Mouse (Mus musculus): ENCODE results near the gene Hap1.
A peak's percentile ranks its signal among the peaks of the same experiment; 100 is the strongest.
"Not testable (repeated sequence)": the region's sequence is repeated elsewhere in the genome, so short reads cannot be mapped to it uniquely, and the experiment has no call there.

The Hap1 gene

DNA sequence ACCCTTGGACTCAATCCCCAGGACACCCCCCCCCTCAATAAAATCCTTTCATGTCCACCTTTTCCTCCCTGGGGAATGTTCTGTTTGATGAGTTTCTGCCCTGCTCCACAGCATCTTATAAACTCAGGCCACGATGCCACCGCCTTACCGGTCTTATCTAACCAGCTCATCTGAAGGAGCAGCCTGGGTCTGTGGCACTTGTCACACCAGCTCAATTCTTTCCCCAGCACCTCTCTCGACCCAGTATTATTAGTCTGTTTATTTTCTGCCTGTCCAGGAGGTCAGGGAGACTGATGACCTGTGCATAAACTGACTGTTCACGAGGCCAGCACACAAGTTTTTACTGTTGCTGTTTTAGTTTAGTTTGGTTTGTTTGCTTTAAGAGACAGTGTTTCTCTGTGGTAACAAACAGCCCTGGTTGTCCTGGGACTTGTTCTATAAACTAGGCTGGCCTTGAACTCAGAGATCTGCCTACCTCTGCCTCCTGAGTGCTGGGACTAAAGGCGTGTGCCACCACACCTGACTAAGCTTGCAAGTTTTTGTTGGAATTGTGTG is 38.0 kb downstream of the Hap1 start:
- DNase-seq, result no peak

DNA sequence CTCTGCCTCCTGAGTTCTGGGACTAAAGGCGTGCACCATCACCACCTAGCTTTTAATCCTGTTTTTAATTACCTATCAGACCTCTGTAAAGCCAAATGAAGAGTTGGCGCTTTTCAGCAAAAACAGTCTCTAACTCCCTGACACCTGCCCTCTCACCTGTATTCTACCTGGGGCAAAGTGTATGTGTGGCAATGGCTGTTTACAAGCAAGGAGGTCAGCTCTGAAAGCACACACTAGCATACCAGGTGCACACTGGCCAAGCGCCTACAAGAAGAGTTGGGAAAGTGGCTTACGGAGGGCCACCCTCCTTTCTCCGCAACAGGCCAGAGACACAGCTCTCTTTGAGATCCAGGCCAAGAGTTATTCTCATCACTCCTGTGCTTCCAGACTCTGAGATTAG is 40.5 kb downstream of the Hap1 start:
- no peak for DNase-seq

DNA sequence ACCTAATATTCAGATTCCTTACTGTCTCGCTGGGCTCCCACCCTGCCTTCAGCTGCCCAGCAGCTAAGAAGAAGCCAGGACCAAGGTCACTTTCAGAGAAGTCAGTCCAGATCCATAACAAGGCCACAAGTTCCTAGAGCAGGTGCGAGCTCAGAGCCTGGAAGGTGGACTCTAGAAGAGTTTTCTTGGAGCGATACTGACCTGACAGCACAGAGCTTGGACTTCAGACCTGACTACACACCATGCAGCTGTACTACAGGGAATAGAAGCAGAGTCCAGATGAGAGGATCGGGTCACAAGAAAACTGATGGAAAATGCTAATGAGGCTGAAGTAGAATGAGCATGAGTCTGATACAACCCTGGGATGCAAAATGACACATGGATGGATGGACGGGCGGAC is 42.5 kb downstream of the Hap1 start:
- no peak for DNase-seq

DNA sequence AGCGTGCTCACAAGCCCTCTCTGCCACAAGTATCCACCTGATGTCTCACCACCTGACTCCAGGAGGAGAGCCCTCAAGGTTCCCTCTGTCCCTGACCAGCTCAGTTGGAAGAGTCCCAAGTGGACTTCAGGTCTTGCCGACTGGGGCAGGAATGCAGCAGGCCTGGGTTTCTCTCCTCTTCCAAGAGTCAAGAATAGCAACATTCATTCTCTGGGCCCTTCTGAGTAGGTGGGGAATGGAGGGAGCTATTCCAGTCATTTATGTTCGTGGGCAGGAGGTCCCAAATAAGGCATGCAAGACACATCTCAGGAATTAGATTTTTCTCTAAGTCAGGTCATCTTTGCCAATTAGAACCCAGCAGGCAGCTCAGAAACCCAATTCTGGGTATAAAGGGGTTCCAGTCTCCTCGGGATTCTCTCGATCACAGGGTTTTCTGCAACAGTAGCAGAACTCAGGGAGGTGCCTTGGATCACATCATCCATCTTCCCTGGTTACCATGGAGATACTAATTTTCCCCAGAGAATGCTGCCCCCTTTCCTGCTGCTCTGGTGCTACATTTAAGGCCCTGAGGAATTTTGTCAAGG is 43.7 kb downstream of the Hap1 start:
- DNase-seq, result no peak

DNA sequence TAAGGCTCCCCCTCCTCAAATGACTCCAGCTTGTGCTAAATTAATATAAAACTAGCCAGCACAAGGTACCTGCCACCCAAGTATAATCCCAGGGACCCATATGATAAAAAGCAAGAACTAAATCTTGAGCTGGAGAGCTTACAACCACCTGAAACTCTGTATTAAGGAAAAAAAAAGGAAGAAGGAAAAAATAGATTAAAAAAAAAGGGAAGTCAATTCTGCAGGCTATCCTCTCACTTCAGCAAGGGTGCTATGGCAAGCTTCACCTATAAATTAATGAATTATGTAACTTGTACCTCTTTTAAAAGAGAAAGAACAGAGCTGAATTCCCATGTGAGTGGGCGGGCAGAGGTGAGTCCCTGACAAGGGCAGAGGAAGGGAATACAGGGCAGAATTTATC is 44.3 kb downstream of the Hap1 start:
- no peak for DNase-seq

DNA sequence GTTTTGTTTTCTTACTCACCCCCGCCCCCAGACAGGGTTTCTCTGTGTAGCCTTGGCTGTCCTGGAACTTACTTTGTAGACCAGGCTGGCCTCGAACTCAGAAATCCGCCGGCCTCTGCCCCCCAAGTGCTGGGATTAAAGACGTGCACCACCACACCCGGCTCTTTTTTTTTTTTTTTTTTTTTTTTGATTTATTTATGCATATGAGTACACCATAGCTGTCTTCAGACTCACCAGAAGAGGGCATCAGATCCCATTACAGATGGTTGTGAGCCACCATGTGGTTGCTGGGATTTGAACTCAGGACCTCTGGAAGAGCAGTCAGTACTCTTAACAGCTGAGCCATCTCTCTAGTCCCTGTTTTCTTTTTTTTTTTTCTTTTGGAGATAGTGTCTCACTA is 47.3 kb downstream of the Hap1 start:
- DNase-seq, result not testable (repeated sequence)

DNA sequence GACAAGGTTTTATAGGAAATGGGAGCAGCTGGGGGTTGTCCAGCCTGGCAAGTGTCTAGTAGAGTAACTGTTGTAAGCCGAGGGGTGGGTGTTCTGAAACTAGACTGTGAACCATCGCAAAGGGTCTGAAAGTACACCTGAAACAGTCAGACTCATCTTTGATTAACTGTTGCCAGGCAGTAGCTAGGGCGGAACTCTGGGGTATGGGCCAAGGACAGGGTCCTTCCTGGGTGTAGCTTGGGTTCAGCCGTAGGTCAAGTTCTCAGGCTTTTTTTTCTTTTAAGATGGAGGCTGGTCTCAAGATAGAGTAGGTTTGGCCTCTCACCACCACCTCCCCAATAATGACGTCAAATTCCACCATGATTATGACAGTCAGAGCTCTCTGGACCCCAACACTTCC is 48.0 kb downstream of the Hap1 start:
- no peak for DNase-seq

DNA sequence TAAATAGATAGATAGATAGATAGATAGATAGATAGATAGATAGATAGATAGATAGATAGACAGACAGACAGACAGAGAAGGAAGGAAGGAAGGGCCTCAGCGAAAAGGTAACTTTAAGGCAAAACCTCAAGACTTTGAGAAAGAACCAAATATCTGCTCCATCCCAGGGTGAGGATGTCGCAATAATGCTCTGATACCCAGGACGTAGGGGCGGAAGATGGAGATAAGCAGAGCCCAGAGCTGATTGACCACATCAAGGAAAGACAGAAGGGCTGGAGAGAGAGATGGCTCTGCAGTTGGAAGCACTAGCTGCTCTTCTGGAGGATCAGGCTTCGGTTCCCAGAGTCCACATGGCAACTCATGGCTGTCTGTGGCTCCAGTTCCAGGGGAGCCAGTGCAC is 54.6 kb downstream of the Hap1 start:
- no peak for DNase-seq

DNA sequence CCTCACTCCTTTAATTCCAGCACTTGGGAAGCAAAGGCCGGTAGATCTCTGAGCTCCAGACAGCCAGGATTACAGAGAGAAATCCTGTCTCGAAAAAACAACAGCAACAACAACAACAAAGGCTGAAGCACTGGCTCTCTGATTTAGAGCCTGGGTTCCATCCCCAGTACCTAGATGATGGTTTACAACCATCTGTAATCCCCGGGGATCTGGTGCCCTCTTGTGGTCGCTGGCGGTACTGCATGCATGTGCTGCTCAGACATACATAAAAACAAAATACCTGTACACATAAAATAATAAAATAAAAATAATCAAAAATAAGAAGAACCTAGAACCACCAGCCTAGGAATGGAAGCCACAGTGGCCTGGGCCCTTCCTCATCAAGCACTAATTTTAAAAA is 55.6 kb downstream of the Hap1 start:
- peak; percentile 53 for DNase-seq

DNA sequence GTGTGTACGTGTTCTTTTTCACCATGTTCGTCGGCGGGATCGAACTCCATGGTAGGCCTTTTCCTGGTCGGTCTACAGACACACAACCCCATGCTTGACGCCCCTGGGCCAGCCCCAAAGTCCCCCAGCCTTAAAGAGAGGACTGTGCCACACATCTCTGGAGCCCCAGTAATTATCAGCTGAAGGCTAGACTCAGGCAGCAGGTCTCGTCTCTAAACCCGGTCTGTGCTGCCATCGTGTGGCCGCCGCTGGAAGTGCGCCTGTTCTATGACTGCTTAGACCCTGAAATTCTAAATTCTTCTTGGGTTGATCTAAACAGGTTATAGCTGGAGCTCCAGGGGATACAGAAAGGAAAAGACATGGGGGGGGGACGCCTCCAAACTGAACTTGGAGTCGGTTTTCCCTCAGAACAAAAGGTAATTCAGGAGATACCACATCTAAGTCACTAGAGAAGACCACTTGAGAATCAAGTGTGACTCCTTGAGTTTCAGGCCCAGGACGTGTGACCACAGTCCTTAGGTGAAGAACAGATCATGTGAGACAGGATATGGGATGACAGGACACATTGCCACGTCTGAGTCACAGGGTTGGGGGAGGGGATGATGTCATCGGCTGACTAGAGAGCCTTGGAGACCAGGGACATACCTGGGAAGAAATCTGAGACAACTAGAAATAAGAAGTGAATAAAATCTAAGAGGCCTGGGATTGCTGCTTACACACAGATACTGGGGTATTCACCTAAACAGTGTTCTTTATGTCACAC is 57.5 kb downstream of the Hap1 start:
- DNase-seq, result peak; percentile 71

DNA sequence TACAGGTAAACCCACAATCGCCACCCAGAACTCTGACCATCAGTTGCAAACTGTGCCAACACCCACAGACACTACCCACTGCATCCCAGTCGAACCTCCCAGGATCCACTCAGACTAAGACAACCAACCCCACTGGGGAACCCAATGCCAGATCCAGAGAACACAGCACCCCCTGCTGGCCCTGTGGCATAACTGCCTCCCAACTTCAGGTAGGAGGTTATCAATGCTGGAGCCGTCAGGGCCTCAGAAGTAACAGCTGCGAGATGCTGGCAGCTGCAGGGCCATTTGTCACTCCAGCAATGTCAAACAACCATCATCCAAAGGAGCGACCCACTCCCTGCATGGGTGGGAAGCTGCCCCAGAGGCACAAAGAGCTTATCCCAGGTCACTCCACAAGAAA is 58.1 kb downstream of the Hap1 start:
- no peak for DNase-seq

All from cerebellum, adult 11 months (tissue).